In the genomic region with DNA sequence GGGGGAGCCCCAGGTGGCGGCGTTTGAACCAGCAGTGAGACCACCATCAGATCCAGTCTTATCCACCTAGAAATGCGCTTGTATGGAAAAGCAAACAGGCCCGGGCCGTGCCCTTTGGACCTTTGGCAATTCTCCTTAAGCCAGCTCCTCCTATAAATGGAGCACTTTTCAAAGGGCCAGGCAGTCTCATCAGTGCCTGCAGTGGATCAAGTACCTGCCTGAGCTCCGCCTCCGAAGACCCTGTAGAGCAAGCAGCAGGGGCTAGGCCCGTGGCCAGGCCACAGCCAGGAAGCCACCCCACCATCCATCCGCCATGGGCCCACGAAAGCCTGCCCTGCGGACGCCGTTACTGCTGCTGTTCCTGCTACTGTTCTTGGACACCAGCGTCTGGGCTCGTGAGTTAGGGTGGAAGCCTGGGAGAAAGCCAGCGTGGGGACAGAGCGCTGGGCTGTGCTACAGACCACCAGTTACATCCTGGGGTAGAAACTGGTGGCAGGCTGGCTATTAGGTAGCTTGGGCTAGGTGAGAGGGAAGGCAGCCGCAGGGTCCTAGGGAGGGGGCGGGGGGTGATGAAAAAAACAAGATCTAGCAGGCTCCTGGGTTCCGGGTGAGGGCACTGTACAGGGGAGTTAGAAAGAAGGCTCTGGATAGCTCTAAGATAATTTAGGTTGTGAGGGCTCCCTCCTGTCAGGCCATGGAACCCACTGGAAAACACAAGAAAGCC, we compare ENCODE assay signal across 8 mouse cellular contexts. TPM values are rescaled to one million over a fixed set of nuclear protein-coding genes. Genes with fewer than 3 reads are reported as not detected.
DNase-seq lines count a peak whose midpoint lies in the region; ATAC-seq and TF ChIP-seq lines count a peak whose summit lies in the region.
"Had no signal": no experiment of that assay in that cellular context is flagged by ENCODE, and none has a peak within 500 bp of the region (broad histone marks: within the 10 kb centered on the region; RNA-seq: fewer than 3 reads in every experiment).

A gene (plus strand): TSS at position 183 of the 724 bp plus-strand sequence.

- peak within 1 kb of the TSS; percentile 4; the same call in 1 of the 2 replicates for H3K4me2 ChIP-seq in lung, embryonic 14.5 days
- peak within 1 kb of the TSS; percentile 34 for H3K4me2 ChIP-seq in hindbrain, postnatal 0 days (ENCODE audit: low read depth, low read length)
- peak within 1 kb of the TSS; percentile 21; the same call in 1 of the 2 replicates for H3K4me2 ChIP-seq in liver, embryonic 16.5 days (ENCODE audit: low read depth, low read length)
- no peak within 1 kb of the TSS for H3K4me2 ChIP-seq in lung, postnatal 0 days (replicated peaks; ENCODE audit: low read depth, low read length)
- H3K4me2 ChIP-seq: limb, embryonic 13.5 days had no signal

- no peaks in the 10 kb centered on the region for H3K4me1 ChIP-seq in lung, embryonic 14.5 days (ENCODE audit: insufficient read depth)
- no peaks in the 10 kb centered on the region for H3K4me1 ChIP-seq in hindbrain, postnatal 0 days (ENCODE audit: insufficient read depth, low read length)
- H3K4me1 ChIP-seq in liver, embryonic 16.5 days (ENCODE audit: control insufficient read depth, low read depth, low read length) = no peaks in the 10 kb centered on the region
- no peaks in the 10 kb centered on the region for H3K4me1 ChIP-seq in lung, postnatal 0 days (ENCODE audit: insufficient read depth, low read depth, low read length)
- H3K4me1 ChIP-seq: limb, embryonic 13.5 days had no signal

- H3K9me3 ChIP-seq in lung, embryonic 14.5 days (ENCODE audit: low read depth, low read length) = no peaks in the 10 kb centered on the region
- no peaks in the 10 kb centered on the region for H3K9me3 ChIP-seq in hindbrain, postnatal 0 days (ENCODE audit: low read length)
- H3K9me3 ChIP-seq in liver, embryonic 16.5 days (replicated peaks; ENCODE audit: control insufficient read depth, low read length) = no peaks in the 10 kb centered on the region
- H3K9me3 ChIP-seq in lung, postnatal 0 days (ENCODE audit: low read length) = no peaks in the 10 kb centered on the region
- H3K9me3 ChIP-seq: limb, embryonic 13.5 days had no signal

- no peak for TF ChIP-seq CTCF in lung, embryonic 14.5 days (IDR thresholded peaks at IDR 0.05; ENCODE audit: low read depth)
- no peak for TF ChIP-seq CTCF in hindbrain, postnatal 0 days (IDR thresholded peaks at IDR 0.05; ENCODE audit: low read depth)
- no peak for TF ChIP-seq CTCF in lung, postnatal 0 days (IDR thresholded peaks at IDR 0.05)

- no peaks in the 10 kb centered on the region for H3K36me3 ChIP-seq in lung, embryonic 14.5 days (ENCODE audit: insufficient read depth)
- no peaks in the 10 kb centered on the region for H3K36me3 ChIP-seq in hindbrain, postnatal 0 days (ENCODE audit: insufficient read depth, low read length)
- no peaks in the 10 kb centered on the region for H3K36me3 ChIP-seq in liver, embryonic 16.5 days (ENCODE audit: control insufficient read depth, insufficient read depth)
- no peaks in the 10 kb centered on the region for H3K36me3 ChIP-seq in lung, postnatal 0 days (ENCODE audit: insufficient read depth, low read length)
- H3K36me3 ChIP-seq: limb, embryonic 13.5 days had no signal

- TF ChIP-seq EP300 in lung, postnatal 0 days (IDR thresholded peaks at IDR 0.05) = no peak

- 0 out of 2 replicates have a peak, but pooled peaks have one; percentile 24 for ATAC-seq in lung, embryonic 14.5 days (ENCODE audit: insufficient read depth)
- no peak for ATAC-seq in hindbrain, postnatal 0 days
- ATAC-seq in liver, embryonic 16.5 days (ENCODE audit: low read depth) = peak; percentile 72
- no peak for ATAC-seq in lung, postnatal 0 days

- H3K27me3 ChIP-seq in lung, embryonic 14.5 days (ENCODE audit: insufficient read depth, low read length) = no peaks in the 10 kb centered on the region
- H3K27me3 ChIP-seq in hindbrain, postnatal 0 days (ENCODE audit: insufficient read depth, low read length) = no peaks in the 10 kb centered on the region
- no peaks in the 10 kb centered on the region for H3K27me3 ChIP-seq in liver, embryonic 16.5 days (ENCODE audit: control insufficient read depth, insufficient read depth, low read depth, low read length)
- no peaks in the 10 kb centered on the region for H3K27me3 ChIP-seq in lung, postnatal 0 days (replicated peaks; ENCODE audit: insufficient read depth, low read length)

- no peak for DNase-seq in lung, embryonic 14.5 days
- no peak for DNase-seq in lung, postnatal 36 days
- no peak for DNase-seq in hindbrain, postnatal 0 days (ENCODE audit: low spot score)
- peak; percentile 87 for DNase-seq in yolk sac, embryonic 10.5 days (ENCODE audit: low spot score)
- DNase-seq in left cerebral cortex, adult 9 months (ENCODE audit: low spot score in 2 of 2) = no peak
- DNase-seq in lung, postnatal 0 days (ENCODE audit: low spot score) = no peak

- no peak within 1 kb of the TSS for H3K27ac ChIP-seq in lung, embryonic 14.5 days (ENCODE audit: low read depth)
- H3K27ac ChIP-seq in hindbrain, postnatal 0 days = no peak within 1 kb of the TSS
- H3K27ac ChIP-seq in liver, embryonic 16.5 days (ENCODE audit: low read length) = peak within 1 kb of the TSS; percentile 67
- H3K27ac ChIP-seq in lung, postnatal 0 days (ENCODE audit: low read length) = no peak within 1 kb of the TSS
- H3K27ac ChIP-seq: limb, embryonic 13.5 days had no signal

- 74% methylated on average over 20 of the region's 20 CpGs for WGBS in lung, embryonic 14.5 days
- 91% methylated on average over 20 of the region's 20 CpGs for WGBS in hindbrain, postnatal 0 days
- WGBS in liver, embryonic 16.5 days (ENCODE audit: insufficient replicate concordance) = 64% methylated on average over 20 of the region's 20 CpGs
- 75% methylated on average over 20 of the region's 20 CpGs for WGBS in lung, postnatal 0 days

- H3K4me3 ChIP-seq in lung, embryonic 14.5 days (ENCODE audit: low read depth, low read length) = no peak within 1 kb of the TSS
- H3K4me3 ChIP-seq in hindbrain, postnatal 0 days (ENCODE audit: low read length) = no peak within 1 kb of the TSS
- H3K4me3 ChIP-seq in liver, embryonic 16.5 days (ENCODE audit: low read depth, low read length) = peak within 1 kb of the TSS; percentile 55
- no peak within 1 kb of the TSS for H3K4me3 ChIP-seq in lung, postnatal 0 days (ENCODE audit: low read depth, low read length)
- H3K4me3 ChIP-seq: limb, embryonic 13.5 days had no signal

- H3K9ac ChIP-seq in lung, embryonic 14.5 days = no peak within 1 kb of the TSS
- H3K9ac ChIP-seq in hindbrain, postnatal 0 days (replicated peaks; ENCODE audit: low read length) = no peak within 1 kb of the TSS
- peak within 1 kb of the TSS; percentile 36 for H3K9ac ChIP-seq in liver, embryonic 16.5 days (ENCODE audit: low read depth, low read length)
- H3K9ac ChIP-seq in lung, postnatal 0 days (replicated peaks; ENCODE audit: low read depth) = no peak within 1 kb of the TSS
- H3K9ac ChIP-seq: limb, embryonic 13.5 days had no signal

RNA-seq across cellular contexts. Expression of the gene that starts here (rescaled TPM):
- 0.08 TPM in 1 of 2 replicates, not detected in the other for polyA plus RNA-seq in lung, embryonic 14.5 days (2014; fragmentation: Nextera tagmentation; extraction: Ambion mirVana)
- total RNA-seq in hindbrain, postnatal 0 days (2014; rRNA removed) = 0.16 and 0.32 TPM in 2 replicates
- not detected in 2 replicates for polyA plus RNA-seq in hindbrain, postnatal 0 days (2015; fragmentation: Nextera tagmentation; extraction: Ambion mirVana)
- 167 and 194 TPM in 2 replicates for polyA plus RNA-seq in liver, embryonic 16.5 days (2015; fragmentation: Nextera tagmentation; extraction: Ambion mirVana)
- 0.27 and 0.53 TPM in 2 replicates for polyA plus RNA-seq in lung, postnatal 0 days (2015; fragmentation: Nextera tagmentation; extraction: Ambion mirVana)

Comparison
In these comparisons a context has a peak if more than half of its experiments do, and no peak if none do; other contexts are left out.
1. RNA of the gene that starts here (polyA plus RNA-seq): 167 to 194 TPM in liver, embryonic 16.5 days; 0.27 to 0.53 TPM in lung, postnatal 0 days, 0.08 TPM in lung, embryonic 14.5 days and not detected in hindbrain, postnatal 0 days; every median in the first group is over 100 times any median in the second.
2. Peak in ATAC-seq and H3K4me2 ChIP-seq in lung, embryonic 14.5 days; RNA of the gene not detected or under 1 TPM.